Mouse (Mus musculus) midbrain, embryonic 13.5 days (tissue): ENCODE results near the gene Cenpv. TPM values are rescaled to one million over a fixed set of nuclear protein-coding genes. Genes with fewer than 3 reads are reported as not detected.

Source experiments
- polyA plus RNA-seq: library from polyadenylated mRNA; unstranded; fragments of >200 nt; fragmentation: Nextera tagmentation; extraction: Ambion mirVana; gene quantifications from 2 replicates; pipeline ENCODE4 v1.2.1, GENCODE M21; 2015

The Cenpv gene
- polyA plus RNA-seq, 1 experiment from 2014 or later, result 65.6 TPM

Other genes starting within 250 kb of the Cenpv start
- gene Pigl, start 80.8 kb downstream of the Cenpv start, polyA plus RNA-seq, result 9.1 and 9.2 TPM in 2 replicates
- 150 and 174 TPM in 2 replicates for gene Ncor1, start 80.7 kb downstream of the Cenpv start, polyA plus RNA-seq
- gene Ubb, start 11.9 kb upstream of the Cenpv start, polyA plus RNA-seq, result 4,691 and 4,901 TPM in 2 replicates
- gene Trpv2, start 35.2 kb upstream of the Cenpv start, polyA plus RNA-seq, result 20.7 TPM in 2 replicates
- 8.2 and 11.4 TPM in 2 replicates for gene Lrrc75a, start 109.3 kb upstream of the Cenpv start, polyA plus RNA-seq
- gene Mmgt2, start 109.4 kb upstream of the Cenpv start, polyA plus RNA-seq, result 23.0 and 25.2 TPM in 2 replicates
- 21.2 and 22.2 TPM in 2 replicates for gene Zfp287, start 192.6 kb upstream of the Cenpv start, polyA plus RNA-seq
- not detected in 2 replicates for gene Gm10428, start 213.8 kb upstream of the Cenpv start, polyA plus RNA-seq